8 mouse cellular contexts compared by ENCODE assay signal in the genomic region with DNA sequence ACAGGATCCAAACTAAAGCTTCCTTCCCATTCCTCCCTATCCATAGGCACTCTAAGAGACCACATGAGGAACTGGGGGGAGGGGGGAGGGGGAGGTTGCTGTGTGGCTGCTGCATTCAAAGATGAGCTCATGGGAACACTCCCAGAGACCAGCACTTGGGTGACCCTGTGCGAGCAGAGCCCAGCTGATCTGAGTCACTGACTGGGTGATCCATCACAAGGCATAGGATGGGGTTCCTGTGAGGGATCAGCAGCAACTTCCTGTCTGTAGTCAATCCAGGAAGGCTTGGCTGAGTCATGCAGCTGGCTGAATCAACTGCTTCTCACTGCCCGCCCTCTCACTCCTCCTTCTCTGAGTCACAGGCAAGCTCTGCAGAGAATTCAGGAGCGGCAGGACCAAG.
DNase-seq lines count a peak whose midpoint lies in the region; ATAC-seq and TF ChIP-seq lines count a peak whose summit lies in the region.

No protein-coding gene starts in this region.

- H3K79me2 ChIP-seq in CH12.LX (replicated peaks; ENCODE audit: control insufficient read depth, extremely low read depth, insufficient read depth, poor library complexity, severe bottlenecking): no peaks in the 10 kb centered on the region

- DNase-seq in CH12.LX (ENCODE audit: extremely low read depth): peak; percentile 77
- peak; percentile 78 to 84 for DNase-seq in frontal cortex, postnatal 36 days (ENCODE audit: low spot score in 2 of 2)
- peak; percentile 25 to 34 for DNase-seq in layer of hippocampus, postnatal 10 days (ENCODE audit: low spot score in 2 of 2)
- DNase-seq in lung, postnatal 0 days (ENCODE audit: low spot score): peak; percentile 98
- DNase-seq in retina, embryonic 14.5 days (ENCODE audit: low spot score): peak; percentile 22
- DNase-seq in spleen, postnatal 14 days (ENCODE audit: low spot score in 2 of 2): no peak

- no peak for TF ChIP-seq RAD21 in CH12.LX (IDR thresholded peaks at IDR 0.05; ENCODE audit: low read depth, low read length)

- H3K27ac ChIP-seq in CH12.LX (ENCODE audit: insufficient read depth, low read depth): no peak overlapping the region
- peak overlapping the region; percentile 66 for H3K27ac ChIP-seq in bone marrow macrophage, adult 2 months (ENCODE audit: insufficient read depth, low read depth, low read length)
- no peak overlapping the region for H3K27ac ChIP-seq in hindbrain, embryonic 13.5 days
- peak overlapping the region; percentile 68 for H3K27ac ChIP-seq in lung, postnatal 0 days (ENCODE audit: low read length)

- in situ Hi-C loops in CH12.LX (cut with MboI; ENCODE audit: low pct_ligation_motif_present, low pct_unique_long_range_greater_than_20kb, low sequenced_read_pairs): no loop called here

- WGBS in hindbrain, embryonic 13.5 days: 34% methylated on average over 3 of the region's 3 CpGs
- WGBS in lung, postnatal 0 days: 2% methylated on average over 3 of the region's 3 CpGs

- no peak overlapping the region for H3K4me3 ChIP-seq in CH12.LX (replicated peaks in 1 of 3; ENCODE audit: low read depth in 2 of 3, low read length in 2 of 3, poor library complexity in 1 of 3)
- H3K4me3 ChIP-seq in bone marrow macrophage, adult 2 months (ENCODE audit: insufficient read depth, low read length): no peak overlapping the region
- H3K4me3 ChIP-seq in hindbrain, embryonic 13.5 days: no peak overlapping the region
- H3K4me3 ChIP-seq in lung, postnatal 0 days (ENCODE audit: low read depth, low read length): no peak overlapping the region

- no peak overlapping the region for H3K4me2 ChIP-seq in CH12.LX (ENCODE audit: insufficient read depth, low read depth, poor library complexity, severe bottlenecking)
- H3K4me2 ChIP-seq in hindbrain, embryonic 13.5 days: no peak overlapping the region
- H3K4me2 ChIP-seq in lung, postnatal 0 days (replicated peaks; ENCODE audit: low read depth, low read length): no peak overlapping the region

- H3K9me3 ChIP-seq in CH12.LX (replicated peaks; ENCODE audit: low read length): no peaks in the 10 kb centered on the region
- H3K9me3 ChIP-seq in hindbrain, embryonic 13.5 days: no peaks in the 10 kb centered on the region
- H3K9me3 ChIP-seq in lung, postnatal 0 days (ENCODE audit: low read length): no peaks in the 10 kb centered on the region

- dilution Hi-C loops in CH12.LX (cut with MboI; ENCODE audit: extremely low pct_ligation_motif_present, extremely low pct_unique_long_range_greater_than_20kb, low sequenced_read_pairs): no loop called here

- no peaks in the 10 kb centered on the region for H3K36me3 ChIP-seq in CH12.LX (replicated peaks in 1 of 2; ENCODE audit: control insufficient read depth in 1 of 2, insufficient read depth in 1 of 2, low read length in 1 of 2)
- no peaks in the 10 kb centered on the region for H3K36me3 ChIP-seq in hindbrain, embryonic 13.5 days
- H3K36me3 ChIP-seq in lung, postnatal 0 days (ENCODE audit: insufficient read depth, low read length): no peaks in the 10 kb centered on the region

- no peaks in the 10 kb centered on the region for H3K27me3 ChIP-seq in CH12.LX (replicated peaks)
- H3K27me3 ChIP-seq in hindbrain, embryonic 13.5 days: no peaks in the 10 kb centered on the region
- H3K27me3 ChIP-seq in lung, postnatal 0 days (replicated peaks; ENCODE audit: insufficient read depth, low read length): no peaks in the 10 kb centered on the region

- peak; percentile 48 for TF ChIP-seq EP300 in CH12.LX (IDR thresholded peaks at IDR 0.05; ENCODE audit: low read length)
- TF ChIP-seq EP300 in lung, postnatal 0 days (IDR thresholded peaks at IDR 0.05): peak; percentile 92

- 0 out of 2 replicates have a peak, but pooled peaks have one; percentile 64 for ATAC-seq in hindbrain, embryonic 13.5 days (ENCODE audit: low FRiP score)
- peak; percentile 95 for ATAC-seq in lung, postnatal 0 days

- no peak for TF ChIP-seq POLR2A in CH12.LX (IDR thresholded peaks at IDR 0.05; ENCODE audit: low read depth, low read length)
- TF ChIP-seq POLR2A in bone marrow macrophage, adult 2 months (IDR thresholded peaks at IDR 0.05; ENCODE audit: borderline replicate concordance, low read depth, low read length): no peak

- no peak for TF ChIP-seq CTCF in CH12.LX (conservative IDR thresholded peaks at IDR 0.05 in 1 of 2, IDR thresholded peaks at IDR 0.05 in 1 of 2; ENCODE audit: low read depth in 2 of 2, low read length in 2 of 2)
- no peak for TF ChIP-seq CTCF in bone marrow macrophage, adult 2 months (IDR thresholded peaks at IDR 0.05; ENCODE audit: low read depth, low read length)
- 0 out of 2 replicates have a peak, but pooled peaks have one; percentile 3 for TF ChIP-seq CTCF in lung, postnatal 0 days (IDR thresholded peaks at IDR 0.05)

- no peak overlapping the region for H3K9ac ChIP-seq in CH12.LX (ENCODE audit: insufficient read depth, low read depth)
- H3K9ac ChIP-seq in hindbrain, embryonic 13.5 days: no peak overlapping the region
- no peak overlapping the region for H3K9ac ChIP-seq in lung, postnatal 0 days (replicated peaks; ENCODE audit: low read depth)

- H3K4me1 ChIP-seq in CH12.LX (ENCODE audit: control insufficient read depth in 1 of 2, insufficient read depth in 2 of 2): peaks cover 9 to 16% of the 10 kb centered on the region in 2 experiments
- H3K4me1 ChIP-seq in bone marrow macrophage, adult 2 months (ENCODE audit: control insufficient read depth, insufficient read depth, low read length): peaks cover 20% of the 10 kb centered on the region
- H3K4me1 ChIP-seq in hindbrain, embryonic 13.5 days (replicated peaks): 0 out of 2 replicates have a peak, but pooled peaks cover 12% of the 10 kb centered on the region
- peaks cover 12% of the 10 kb centered on the region for H3K4me1 ChIP-seq in lung, postnatal 0 days (ENCODE audit: insufficient read depth, low read depth, low read length)

TF ChIP-seq in CH12.LX, 34 proteins besides CTCF, POLR2A, EP300 and RAD21:
- no peak for TF ChIP-seq UBTF (IDR thresholded peaks at IDR 0.05; ENCODE audit: low read depth, low read length)
- no peak for TF ChIP-seq ZNF384 (IDR thresholded peaks at IDR 0.05; ENCODE audit: low read depth, low read length)
- TF ChIP-seq TBP (conservative IDR thresholded peaks at IDR 0.05; ENCODE audit: low read depth, low read length): no peak
- TF ChIP-seq MAX (IDR thresholded peaks at IDR 0.05; ENCODE audit: low read length): 0 out of 2 replicates have a peak, but pooled peaks have one; percentile 28
- TF ChIP-seq MAZ (IDR thresholded peaks at IDR 0.05; ENCODE audit: low read depth, low read length): 0 out of 2 replicates have a peak, but pooled peaks have one; percentile 28
- no peak for TF ChIP-seq GABPA (IDR thresholded peaks at IDR 0.05; ENCODE audit: insufficient replicate concordance, low read depth, low read length)
- TF ChIP-seq CHD2 (IDR thresholded peaks at IDR 0.05; ENCODE audit: low read length): peak; percentile 79; the same call in 1 of the 2 replicates
- no peak for TF ChIP-seq KAT2A (IDR thresholded peaks at IDR 0.05; ENCODE audit: insufficient replicate concordance, low read length)
- TF ChIP-seq ETS1 (conservative IDR thresholded peaks at IDR 0.05; ENCODE audit: low read depth, low read length): peak; percentile 86
- peak; percentile 52 for TF ChIP-seq IRF4 (IDR thresholded peaks at IDR 0.05; ENCODE audit: low read depth, low read length)
- no peak for TF ChIP-seq CHD1 (IDR thresholded peaks at IDR 0.05; ENCODE audit: low read depth, low read length)
- TF ChIP-seq PAX5 (IDR thresholded peaks at IDR 0.05; ENCODE audit: low read length): no peak
- TF ChIP-seq MEF2A (IDR thresholded peaks at IDR 0.05; ENCODE audit: borderline replicate concordance, low read depth, low read length): 0 out of 2 replicates have a peak, but pooled peaks have one; percentile 19
- 0 out of 2 replicates have a peak, but pooled peaks have one; percentile 42 for TF ChIP-seq HCFC1 (IDR thresholded peaks at IDR 0.05; ENCODE audit: low read depth, low read length)
- no peak for TF ChIP-seq JUND (conservative IDR thresholded peaks at IDR 0.05; ENCODE audit: low read depth, low read length)
- TF ChIP-seq TCF12 (IDR thresholded peaks at IDR 0.05; ENCODE audit: low read depth, low read length): peak; percentile 37; the same call in 1 of the 2 replicates
- no peak for TF ChIP-seq USF1 (IDR thresholded peaks at IDR 0.05; ENCODE audit: low read depth, low read length)
- TF ChIP-seq ZC3H11A (IDR thresholded peaks at IDR 0.05; ENCODE audit: low read depth, low read length): no peak
- no peak for TF ChIP-seq E2F4 (IDR thresholded peaks at IDR 0.05; ENCODE audit: insufficient replicate concordance, low read depth, low read length)
- peak; percentile 41; the same call in 1 of the 2 replicates for TF ChIP-seq MXI1 (IDR thresholded peaks at IDR 0.05; ENCODE audit: low read depth, low read length)
- no peak for TF ChIP-seq ZKSCAN1 (IDR thresholded peaks at IDR 0.05; ENCODE audit: borderline replicate concordance, low read depth, low read length)
- no peak for TF ChIP-seq JUN (IDR thresholded peaks at IDR 0.05; ENCODE audit: insufficient read depth, low read depth, low read length)
- TF ChIP-seq MAFK (IDR thresholded peaks at IDR 0.05; ENCODE audit: insufficient replicate concordance, low read length): 0 out of 2 replicates have a peak, but pooled peaks have one; percentile 44
- TF ChIP-seq MYC (IDR thresholded peaks at IDR 0.05; ENCODE audit: low read depth, low read length): no peak
- no peak for TF ChIP-seq POLR2AphosphoS2 (IDR thresholded peaks at IDR 0.05; ENCODE audit: low read depth, low read length)
- TF ChIP-seq USF2 (conservative IDR thresholded peaks at IDR 0.05; ENCODE audit: low read depth, low read length): no peak
- no peak for TF ChIP-seq ZMIZ1 (IDR thresholded peaks at IDR 0.05; ENCODE audit: low read depth, low read length)
- TF ChIP-seq NELFE (IDR thresholded peaks at IDR 0.05; ENCODE audit: low read depth, low read length): no peak
- peak; percentile 49; the same call in 1 of the 2 replicates for TF ChIP-seq BHLHE40 (IDR thresholded peaks at IDR 0.05; ENCODE audit: low read depth, low read length)
- TF ChIP-seq NRF1 (IDR thresholded peaks at IDR 0.05; ENCODE audit: low read depth, low read length): no peak
- peak; percentile 70 for TF ChIP-seq ELF1 (IDR thresholded peaks at IDR 0.05; ENCODE audit: low read depth, low read length)
- no peak for TF ChIP-seq SIN3A (IDR thresholded peaks at IDR 0.05; ENCODE audit: low read length)
- 0 out of 2 replicates have a peak, but pooled peaks have one; percentile 2 for TF ChIP-seq SMC3 (IDR thresholded peaks at IDR 0.05; ENCODE audit: low read depth, low read length)

Comparison
In these comparisons a context has a peak if more than half of its experiments do, and no peak if none do; other contexts are left out.
1. DNase-seq: peak in CH12.LX (single experiment), frontal cortex, postnatal 36 days (2 of 2), layer of hippocampus, postnatal 10 days (2 of 2), lung, postnatal 0 days (single experiment) and retina, embryonic 14.5 days (single experiment); none in spleen, postnatal 14 days (0 of 2).
2. H3K27ac ChIP-seq: peak in bone marrow macrophage, adult 2 months (single experiment) and lung, postnatal 0 days (single experiment); none in CH12.LX (single experiment) and hindbrain, embryonic 13.5 days (single experiment).